Mouse (Mus musculus) ES-Bruce4 (cell line): ENCODE data around the gene Zfp36. TPM values are rescaled to one million over a fixed set of nuclear protein-coding genes. Genes with fewer than 3 reads are reported as not detected.

Experiments
- H3K27ac ChIP-seq: 2 replicates; pipeline ENCODE4 v1.5.1; 2012; ENCODE audit warnings: low read length, inconsistent platforms; ENCODE audit not compliant: insufficient read depth
- H3K27me3 ChIP-seq: 2 replicates; pipeline ENCODE4 v1.6.1; 2012; ENCODE audit warnings: mild to moderate bottlenecking, low read length, inconsistent platforms; ENCODE audit not compliant: control insufficient read depth, poor library complexity, insufficient read depth, severe bottlenecking
- H3K36me3 ChIP-seq: 2 replicates; pipeline ENCODE4 v1.6.1; 2012; ENCODE audit warnings: inconsistent platforms, mild to moderate bottlenecking, low read length, moderate library complexity; ENCODE audit not compliant: control insufficient read depth, poor library complexity, insufficient read depth, severe bottlenecking
- H3K4me1 ChIP-seq: one replicate; pipeline ENCODE4 v1.8.1; 2011; ENCODE audit warnings: low read length; ENCODE audit not compliant: control insufficient read depth, insufficient read depth
- H3K4me3 ChIP-seq: 2 replicates; pipeline ENCODE4 v1.5.1; 2011; ENCODE audit warnings: low read depth, mild to moderate bottlenecking, low read length
- H3K9ac ChIP-seq: 2 replicates; pipeline ENCODE4 v1.6.1; 2012; ENCODE audit warnings: low read depth, mild to moderate bottlenecking, inconsistent platforms; ENCODE audit not compliant: poor library complexity, severe bottlenecking
- H3K9me3 ChIP-seq: replicated peaks from 2 replicates; pipeline ENCODE4 v1.6.1; 2012; ENCODE audit warnings: mild to moderate bottlenecking, low read length, inconsistent platforms; ENCODE audit not compliant: control insufficient read depth, poor library complexity, insufficient read depth, severe bottlenecking
- CTCF ChIP-seq: IDR thresholded peaks from one replicate; pipeline ENCODE4 v1.8.1; 2011; ENCODE audit warnings: low read depth, low read length
- EP300 ChIP-seq: IDR thresholded peaks from 2 replicates; pipeline ENCODE4 v1.6.1; 2011; ENCODE audit warnings: low read depth, low read length; ENCODE audit not compliant: insufficient read depth
- POLR2A ChIP-seq: IDR thresholded peaks from one replicate; pipeline ENCODE4 v1.8.1; 2011; ENCODE audit warnings: low read length; ENCODE audit not compliant: insufficient read depth
- polyA plus RNA-seq: library from polyadenylated mRNA; stranded (reverse); fragments of >200 nt; gene quantifications from 2 replicates; pipeline ENCODE4 v1.2.4, GENCODE M21; 2011; ENCODE audit warnings: low read depth; ENCODE audit not compliant: missing spikeins, insufficient read depth, insufficient read length

Zfp36 gene
- polyA plus RNA-seq, 1 experiment, result 25.7 TPM

- peak overlapping the region; percentile 94 for H3K9ac ChIP-seq
- peak overlapping the region; percentile 16 for H3K27ac ChIP-seq
- peak overlapping the region; percentile 98 for H3K4me3 ChIP-seq
- peaks cover 2% of the 10 kb centered on the region for H3K4me1 ChIP-seq
- peaks cover 32% of the 10 kb centered on the region for H3K36me3 ChIP-seq
- no peaks in the 10 kb centered on the region for H3K9me3 ChIP-seq
- H3K27me3 ChIP-seq, result no peaks in the 10 kb centered on the region
- TF ChIP-seq POLR2A (no peak), CTCF (no peak), EP300 (no peak)
Observed at GRCm38 (mm10) chr7:28351676-28352191, 28.3 kb downstream of the Zfp36 start.

GRCm38 (mm10) chr7:28350155-28350883, 29.7 kb downstream of the Zfp36 start, which contains the start of gene Rps16:
Gene Rps16 (plus strand): TSS chr7:28350652.
- H3K27me3 ChIP-seq, result no peaks in the 10 kb centered on the region
- no peaks in the 10 kb centered on the region for H3K4me1 ChIP-seq
- H3K4me3 ChIP-seq, result peak within 1 kb of the TSS; percentile 98
- peak within 1 kb of the TSS; percentile 94 for H3K9ac ChIP-seq
- TF ChIP-seq CTCF (no peak), POLR2A (peak; percentile 66), EP300 (0 out of 2 replicates have a peak, but pooled peaks have one; percentile 26)
- peak within 1 kb of the TSS; percentile 86 for H3K27ac ChIP-seq
- peaks cover 32% of the 10 kb centered on the region for H3K36me3 ChIP-seq
- no peaks in the 10 kb centered on the region for H3K9me3 ChIP-seq

GRCm38 (mm10) chr7:28348601-28349000, 31.5 kb downstream of the Zfp36 start:
- no peak overlapping the region for H3K4me3 ChIP-seq
- no peaks in the 10 kb centered on the region for H3K9me3 ChIP-seq
- H3K9ac ChIP-seq, result no peak overlapping the region
- H3K27me3 ChIP-seq, result no peaks in the 10 kb centered on the region
- H3K27ac ChIP-seq, result no peak overlapping the region
- H3K4me1 ChIP-seq, result no peaks in the 10 kb centered on the region
- TF ChIP-seq CTCF (peak; percentile 7), POLR2A (no peak), EP300 (no peak)
- H3K36me3 ChIP-seq, result peaks cover 24% of the 10 kb centered on the region

GRCm38 (mm10) chr7:28347746-28348145, 32.3 kb downstream of the Zfp36 start:
- Histone ChIP-seq H3K36me3 (peaks cover 16% of the 10 kb centered on the region), H3K9me3 (no peaks in the 10 kb centered on the region), H3K4me3 (no peak overlapping the region), H3K27me3 (no peaks in the 10 kb centered on the region), H3K27ac (no peak overlapping the region), H3K9ac (no peak overlapping the region), H3K4me1 (no peaks in the 10 kb centered on the region)
- TF ChIP-seq CTCF, result no peak
- TF ChIP-seq POLR2A, result no peak
- no peak for TF ChIP-seq EP300

GRCm38 (mm10) chr7:28344637-28345036, 35.4 kb downstream of the Zfp36 start:
- no peak overlapping the region for H3K9ac ChIP-seq
- peaks cover 3% of the 10 kb centered on the region for H3K4me1 ChIP-seq
- no peak overlapping the region for H3K4me3 ChIP-seq
- TF ChIP-seq EP300 (no peak), CTCF (peak; percentile 16)
- no peaks in the 10 kb centered on the region for H3K36me3 ChIP-seq
- no peaks in the 10 kb centered on the region for H3K27me3 ChIP-seq
- H3K9me3 ChIP-seq, result no peaks in the 10 kb centered on the region
- no peak overlapping the region for H3K27ac ChIP-seq

GRCm38 (mm10) chr7:28341381-28341780, 38.7 kb downstream of the Zfp36 start:
- no peak overlapping the region for H3K27ac ChIP-seq
- no peak overlapping the region for H3K4me3 ChIP-seq
- H3K9me3 ChIP-seq, result no peaks in the 10 kb centered on the region
- peaks cover 3% of the 10 kb centered on the region for H3K4me1 ChIP-seq
- H3K36me3 ChIP-seq, result no peaks in the 10 kb centered on the region
- no peak overlapping the region for H3K9ac ChIP-seq
- no peaks in the 10 kb centered on the region for H3K27me3 ChIP-seq
- TF ChIP-seq POLR2A (no peak), CTCF (no peak), EP300 (no peak)
